In genomic region chr6:137131794-137132193, GRCm38 (mm10) we compare ENCODE assay signal across 17 mouse cellular contexts.
"Had no signal": no experiment of that assay in that cellular context is flagged by ENCODE, and none has a peak within 500 bp of the region (broad histone marks: within the 10 kb centered on the region; RNA-seq: fewer than 3 reads in every experiment).

No protein-coding gene starts in this region.

- H3K4me2 ChIP-seq: neural tube, embryonic 12.5 days; neural tube, embryonic 13.5 days; neural tube, embryonic 15.5 days; stomach, embryonic 15.5 days had no signal

- H3K27me3 ChIP-seq: neural tube, embryonic 12.5 days; stomach, embryonic 15.5 days had no signal

- DNase-seq: retina, postnatal 1 day; right cerebral cortex, adult 18-20 months; right cerebral cortex, postnatal 14 days; right cerebral cortex, postnatal 25 days; right cerebral cortex, postnatal 4 days; spleen, adult 18-20 months; thymus, adult 18-20 months; thymus, adult 2 months; thymus, postnatal 14 days; thymus, postnatal 25 days; thymus, postnatal 36 days; thymus, postnatal 4 days had no signal

- H3K27ac ChIP-seq: neural tube, embryonic 12.5 days; neural tube, embryonic 13.5 days; neural tube, embryonic 15.5 days; stomach, embryonic 15.5 days; stomach, postnatal 0 days had no signal

- H3K4me3 ChIP-seq: neural tube, embryonic 12.5 days; neural tube, embryonic 13.5 days; neural tube, embryonic 15.5 days; stomach, embryonic 15.5 days had no signal

- H3K9me3 ChIP-seq: neural tube, embryonic 12.5 days; neural tube, embryonic 13.5 days; neural tube, embryonic 15.5 days; stomach, embryonic 15.5 days had no signal

- H3K36me3 ChIP-seq: neural tube, embryonic 12.5 days; neural tube, embryonic 13.5 days; neural tube, embryonic 15.5 days; stomach, embryonic 15.5 days had no signal

- H3K9ac ChIP-seq: neural tube, embryonic 12.5 days; neural tube, embryonic 13.5 days; neural tube, embryonic 15.5 days; stomach, embryonic 15.5 days had no signal
